Mouse (Mus musculus): ENCODE measurements around the gene Prkce. TPM values are rescaled to one million over a fixed set of nuclear protein-coding genes. Genes with fewer than 3 reads are reported as not detected.
A peak's percentile ranks its signal among the peaks of the same experiment; 100 is the strongest.

Prkce gene
- polyA plus RNA-seq, 1 experiment = 21.8 TPM

- TF ChIP-seq POLR2A (IDR thresholded peaks at IDR 0.05; ENCODE audit: borderline replicate concordance, extremely low read depth, insufficient read depth, insufficient read length, poor library complexity, severe bottlenecking) (no peak), CTCF (IDR thresholded peaks at IDR 0.05; ENCODE audit: borderline replicate concordance, extremely low read depth, insufficient read depth, insufficient read length) (no peak)
- peak; percentile 59 for DNase-seq (ENCODE audit: low read depth)
Measured at GRCm38 (mm10) chr17:86379405-86380137, 212.0 kb downstream of the Prkce start.

- no peak for DNase-seq (ENCODE audit: low read depth)
- TF ChIP-seq CTCF (IDR thresholded peaks at IDR 0.05; ENCODE audit: borderline replicate concordance, extremely low read depth, insufficient read depth, insufficient read length) = no peak
- no peak for TF ChIP-seq POLR2A (IDR thresholded peaks at IDR 0.05; ENCODE audit: borderline replicate concordance, extremely low read depth, insufficient read depth, insufficient read length, poor library complexity, severe bottlenecking)
Measured at GRCm38 (mm10) chr17:86381464-86381863, 213.9 kb downstream of the Prkce start.

- DNase-seq (ENCODE audit: low read depth) = peak; percentile 59
Measured at GRCm38 (mm10) chr17:86382885-86383284, 215.3 kb downstream of the Prkce start.

GRCm38 (mm10) chr17:86383699-86384572 lies 216.4 kb downstream of the Prkce start:
- no peak for DNase-seq (ENCODE audit: low read depth)
- TF ChIP-seq CTCF (IDR thresholded peaks at IDR 0.05; ENCODE audit: borderline replicate concordance, extremely low read depth, insufficient read depth, insufficient read length) (no peak), POLR2A (IDR thresholded peaks at IDR 0.05; ENCODE audit: borderline replicate concordance, extremely low read depth, insufficient read depth, insufficient read length, poor library complexity, severe bottlenecking) (no peak)

More at GRCm38 (mm10) chr17:86382885-86383284, 215.3 kb downstream of the Prkce start:
- no peak for TF ChIP-seq POLR2A (IDR thresholded peaks at IDR 0.05; ENCODE audit: borderline replicate concordance, extremely low read depth, insufficient read depth, insufficient read length, poor library complexity, severe bottlenecking)

- no peak for TF ChIP-seq CTCF (IDR thresholded peaks at IDR 0.05; ENCODE audit: borderline replicate concordance, extremely low read depth, insufficient read depth, insufficient read length)
- no peak for TF ChIP-seq POLR2A (IDR thresholded peaks at IDR 0.05; ENCODE audit: borderline replicate concordance, extremely low read depth, insufficient read depth, insufficient read length, poor library complexity, severe bottlenecking)
- DNase-seq (ENCODE audit: low read depth) = no peak
Measured at GRCm38 (mm10) chr17:86392475-86392874, 224.9 kb downstream of the Prkce start.

- no peak for TF ChIP-seq POLR2A (IDR thresholded peaks at IDR 0.05; ENCODE audit: borderline replicate concordance, extremely low read depth, insufficient read depth, insufficient read length, poor library complexity, severe bottlenecking)
- no peak for TF ChIP-seq CTCF (IDR thresholded peaks at IDR 0.05; ENCODE audit: borderline replicate concordance, extremely low read depth, insufficient read depth, insufficient read length)
- no peak for DNase-seq (ENCODE audit: low read depth)
Measured at GRCm38 (mm10) chr17:86393191-86393590, 225.6 kb downstream of the Prkce start.

- no peak for DNase-seq (ENCODE audit: low read depth)
- TF ChIP-seq POLR2A (IDR thresholded peaks at IDR 0.05; ENCODE audit: borderline replicate concordance, extremely low read depth, insufficient read depth, insufficient read length, poor library complexity, severe bottlenecking) = no peak
- no peak for TF ChIP-seq CTCF (IDR thresholded peaks at IDR 0.05; ENCODE audit: borderline replicate concordance, extremely low read depth, insufficient read depth, insufficient read length)
Measured at GRCm38 (mm10) chr17:86397097-86397496, 229.5 kb downstream of the Prkce start.

GRCm38 (mm10) chr17:86397647-86398046 lies 230.1 kb downstream of the Prkce start:
- DNase-seq (ENCODE audit: low read depth) = no peak
- no peak for TF ChIP-seq CTCF (IDR thresholded peaks at IDR 0.05; ENCODE audit: borderline replicate concordance, extremely low read depth, insufficient read depth, insufficient read length)
- no peak for TF ChIP-seq POLR2A (IDR thresholded peaks at IDR 0.05; ENCODE audit: borderline replicate concordance, extremely low read depth, insufficient read depth, insufficient read length, poor library complexity, severe bottlenecking)

- DNase-seq (ENCODE audit: low read depth) = no peak
- no peak for TF ChIP-seq CTCF (IDR thresholded peaks at IDR 0.05; ENCODE audit: borderline replicate concordance, extremely low read depth, insufficient read depth, insufficient read length)
- TF ChIP-seq POLR2A (IDR thresholded peaks at IDR 0.05; ENCODE audit: borderline replicate concordance, extremely low read depth, insufficient read depth, insufficient read length, poor library complexity, severe bottlenecking) = no peak
Measured at GRCm38 (mm10) chr17:86398226-86398625, 230.6 kb downstream of the Prkce start.

GRCm38 (mm10) chr17:86400032-86400431 lies 232.4 kb downstream of the Prkce start:
- TF ChIP-seq POLR2A (IDR thresholded peaks at IDR 0.05; ENCODE audit: borderline replicate concordance, extremely low read depth, insufficient read depth, insufficient read length, poor library complexity, severe bottlenecking) = no peak
- no peak for TF ChIP-seq CTCF (IDR thresholded peaks at IDR 0.05; ENCODE audit: borderline replicate concordance, extremely low read depth, insufficient read depth, insufficient read length)
- peak; percentile 74 for DNase-seq (ENCODE audit: low read depth)

GRCm38 (mm10) chr17:86404795-86405501 lies 237.4 kb downstream of the Prkce start:
- TF ChIP-seq CTCF (IDR thresholded peaks at IDR 0.05; ENCODE audit: borderline replicate concordance, extremely low read depth, insufficient read depth, insufficient read length) (no peak), POLR2A (IDR thresholded peaks at IDR 0.05; ENCODE audit: borderline replicate concordance, extremely low read depth, insufficient read depth, insufficient read length, poor library complexity, severe bottlenecking) (no peak)
- peak; percentile 69 for DNase-seq (ENCODE audit: low read depth)

Measured in brain, embryonic 14.5 days (tissue).